Mouse (Mus musculus) spleen, postnatal 0 days (tissue): Measurements from ENCODE around the gene Slc7a10. TPM values are rescaled to one million over a fixed set of nuclear protein-coding genes. Genes with fewer than 3 reads are reported as not detected.

ENCODE experiments used
- polyA plus RNA-seq: library from polyadenylated mRNA; unstranded; fragments of >200 nt; fragmentation: Nextera tagmentation; extraction: Ambion mirVana; gene quantifications from 2 replicates; pipeline ENCODE4 v1.2.1, GENCODE M21; 2015

Gene Slc7a10
- 0.47 and 0.65 TPM in 2 replicates for polyA plus RNA-seq

DNA sequence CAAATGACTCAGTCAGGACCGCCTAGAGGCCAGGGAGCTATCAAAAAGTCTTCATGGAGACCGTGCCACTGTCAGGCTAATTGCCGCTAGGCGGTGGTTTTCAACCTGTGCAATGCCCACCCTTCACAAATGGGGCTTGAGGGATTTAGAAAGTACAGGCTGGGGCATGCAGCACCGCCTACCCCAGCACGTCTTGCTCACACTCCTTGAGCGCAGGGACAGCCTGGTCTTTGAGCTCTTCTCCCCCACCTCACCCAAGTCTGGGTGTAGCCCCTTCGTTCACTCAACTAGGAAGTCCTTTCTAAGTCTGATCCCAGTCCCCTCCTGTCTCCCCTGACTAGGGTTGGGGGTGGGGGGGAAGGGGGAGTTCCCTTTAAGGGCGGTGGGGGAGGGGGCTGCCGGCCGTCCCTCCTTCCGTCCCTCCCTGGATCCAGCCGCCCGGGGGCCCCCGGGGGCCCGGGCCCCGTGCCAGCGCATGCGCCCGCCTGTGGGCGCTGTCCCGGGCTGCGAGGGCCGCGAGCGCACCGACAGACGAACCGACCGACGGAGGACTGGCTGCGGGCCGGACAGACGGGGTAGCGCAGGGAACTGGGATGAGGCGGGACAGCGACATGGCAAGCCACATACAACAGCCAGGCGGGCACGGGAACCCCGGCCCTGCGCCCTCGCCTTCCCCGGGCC, at the start of gene Slc7a10:
Gene Slc7a10, plus strand, starts transcription at position 497 of the 681 bp plus-strand sequence.

DNA sequence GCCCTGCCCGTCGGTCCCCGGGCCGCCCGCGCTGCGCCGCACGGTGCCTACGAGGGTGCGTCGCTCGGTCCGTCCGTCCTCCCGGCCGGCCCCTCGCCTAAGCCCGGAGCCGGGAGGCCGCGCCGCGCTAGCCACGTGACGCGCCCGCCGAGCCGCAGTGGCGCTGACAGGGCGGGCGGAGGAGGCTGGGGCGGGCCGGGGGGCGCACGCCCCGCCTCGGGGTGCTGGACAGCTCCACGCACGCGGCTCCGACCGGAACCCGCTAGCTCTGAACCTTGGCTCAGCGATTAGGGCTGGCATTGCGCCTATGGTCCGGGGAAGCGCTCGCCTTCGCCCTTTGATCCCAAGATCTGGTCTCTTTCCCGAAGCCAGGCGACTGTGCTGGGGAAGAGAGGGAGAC, 29.0 kb downstream of the Slc7a10 start, which contains the start of gene Lrp3:
Gene Lrp3, minus strand, starts transcription at position 274 of the 400 bp plus-strand sequence.

Other genes with a start within 250 kb of the Slc7a10 start
- gene Cebpg, start 129.8 kb upstream of the Slc7a10 start, polyA plus RNA-seq: 24.8 and 25.1 TPM in 2 replicates
- 1.8 and 2.5 TPM in 2 replicates for gene Cebpa, start 67.1 kb upstream of the Slc7a10 start, polyA plus RNA-seq
- 1.6 and 1.9 TPM in 2 replicates for gene Lrp3, start 29.1 kb downstream of the Slc7a10 start, polyA plus RNA-seq
- gene Gpatch1, start 132.1 kb downstream of the Slc7a10 start, polyA plus RNA-seq: 7.7 and 8.4 TPM in 2 replicates
- 1.8 and 1.9 TPM in 2 replicates for gene Rhpn2, start 147.8 kb downstream of the Slc7a10 start, polyA plus RNA-seq
- gene Faap24, start 210.5 kb downstream of the Slc7a10 start, polyA plus RNA-seq: 22.9 and 23.4 TPM in 2 replicates
- gene Cep89, start 210.7 kb downstream of the Slc7a10 start, polyA plus RNA-seq: 23.4 and 26.2 TPM in 2 replicates